Mouse (Mus musculus) layer of hippocampus, adult 2 months (tissue): Measurements from ENCODE around the gene Sqstm1. TPM values are rescaled to one million over a fixed set of nuclear protein-coding genes. Genes with fewer than 3 reads are reported as not detected.
A peak's percentile ranks its signal among the peaks of the same experiment; 100 is the strongest.

Experiments used
- DNase-seq, 2 experiments: peaks; one replicate each; pipeline ENCODE4 v3.0.0; 2022; ENCODE audit warnings: low spot score in 2 of 2
- H3K27ac ChIP-seq: fragments of 200-600 bp; 2 replicates; pipeline ENCODE4 v1.8.1; 2022
- H3K4me3 ChIP-seq: fragments of 200-600 bp; 2 replicates; pipeline ENCODE4 v1.8.1; 2022; ENCODE audit warnings: mild to moderate bottlenecking
- CTCF ChIP-seq: fragments of 200-600 bp; conservative IDR thresholded peaks from 2 replicates; pipeline ENCODE4 v1.8.1; 2022; ENCODE audit warnings: antibody characterized with exemption, mild to moderate bottlenecking, moderate library complexity
- long read RNA-seq, 2 experiments: library from polyadenylated mRNA; stranded (forward); transcript quantifications; one replicate each; pipeline ENCODE4 v2.0.0; 2021; ENCODE audit warnings: borderline mapping rate in 2 of 2
- total RNA-seq, 2 experiments: library from RNA; stranded (reverse); gene quantifications; 2 replicates each; pipeline ENCODE4 v1.2.3; 2021

Gene Sqstm1
- 100 to 1,000 TPM; 444 to 465 TPM for total RNA-seq
- long read RNA-seq, experiment 1, transcript Sqstm1-201 (8 exons, 2,673 nt), result minor isoform, 27 of 183 reads
- long read RNA-seq, experiment 1, transcript Sqstm1-202 (8 exons, 2,037 nt), result major isoform, 105 of 183 reads
- long read RNA-seq, experiment 1, partial matches to known transcripts, result 30 of 183 reads
- long read RNA-seq, experiment 1, other reads (novel, unspliced or antisense), result 21 of 183 reads
- long read RNA-seq, experiment 2, transcript Sqstm1-201 (8 exons, 2,673 nt), result minor isoform, 43 of 300 reads
- long read RNA-seq, experiment 2, transcript Sqstm1-202 (8 exons, 2,037 nt), result major isoform, 189 of 300 reads
- long read RNA-seq, experiment 2, partial matches to known transcripts, result 40 of 300 reads
- long read RNA-seq, experiment 2, other reads (novel, unspliced or antisense), result 28 of 300 reads

DNA sequence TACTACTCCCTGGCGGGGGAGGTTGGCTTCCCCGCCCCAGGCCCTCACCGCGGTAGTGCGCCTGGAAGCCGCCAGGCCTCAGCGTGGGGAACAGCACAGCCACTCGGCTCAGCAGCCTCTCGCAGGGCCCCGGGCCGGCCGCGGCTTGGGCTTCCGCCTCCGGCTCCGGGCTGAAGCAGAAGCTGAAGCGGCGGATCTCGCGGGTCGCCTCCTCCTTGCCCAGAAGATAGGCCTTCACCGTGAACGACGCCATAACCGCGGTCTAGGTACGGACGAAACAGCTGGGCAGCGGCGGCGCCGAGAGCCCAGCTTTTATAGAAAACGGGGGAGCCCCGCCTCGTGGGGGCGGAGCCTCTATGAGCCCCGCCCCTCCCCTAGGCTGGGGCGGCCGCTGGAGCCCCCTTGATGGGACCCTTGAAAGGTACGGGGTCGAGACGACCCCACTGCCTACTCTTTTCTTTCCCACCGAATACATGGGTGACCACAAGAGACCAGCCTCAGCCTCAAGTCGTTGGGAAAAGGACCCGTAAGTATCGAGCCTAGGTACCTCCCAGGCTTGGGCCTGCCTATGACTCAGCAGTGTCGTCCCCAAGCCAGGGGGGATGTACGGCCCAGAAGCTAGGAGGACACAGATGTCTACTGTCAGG is at the start of gene Sqstm1, which contains the start of gene Mgat4b:
TSS of gene Sqstm1 (minus strand) at position 323 of the 647 bp plus-strand sequence.
TSS of gene Mgat4b (plus strand) at position 386 of the 647 bp plus-strand sequence.
- TF ChIP-seq CTCF, result peak; percentile 36; the same call in 1 of the 2 replicates
- H3K4me3 ChIP-seq, result peak within 1 kb of the TSS; percentile 100

GRCm38 (mm10) chr11:50258310-50258709 is 47.7 kb upstream of the Sqstm1 start:
- peak overlapping the region; percentile 74 for H3K27ac ChIP-seq
- TF ChIP-seq CTCF, result no peak
- DNase-seq, result peak; percentile 52 to 54
- no peak overlapping the region for H3K4me3 ChIP-seq

More for the DNA sequence above, at the start of gene Sqstm1, which contains the start of gene Mgat4b:
- peak; percentile 67 to 83 for DNase-seq
- peak within 1 kb of the TSS; percentile 100 for H3K27ac ChIP-seq

DNA sequence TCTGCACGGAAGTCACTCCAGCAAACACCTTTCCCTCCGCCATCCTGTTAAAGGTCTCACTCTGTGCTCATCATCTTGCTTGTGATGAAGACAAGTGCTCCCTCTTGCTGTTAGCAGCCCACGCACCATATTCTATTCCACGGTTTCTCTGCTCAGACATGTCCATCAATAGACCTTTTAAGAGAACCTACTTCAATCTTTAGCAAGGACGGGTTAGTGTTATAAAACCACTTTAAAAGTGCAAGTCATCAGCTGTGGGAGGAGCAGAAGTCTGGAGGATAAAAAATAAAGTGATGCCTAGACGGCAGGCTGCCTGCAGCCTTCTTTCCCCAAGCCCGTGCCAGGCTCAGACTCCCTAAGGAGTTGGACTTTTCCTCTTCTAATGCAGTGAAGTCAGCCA is 46.0 kb upstream of the Sqstm1 start:
- Histone ChIP-seq H3K27ac (peak overlapping the region; percentile 74), H3K4me3 (no peak overlapping the region)
- TF ChIP-seq CTCF, result no peak
- DNase-seq, result no peak

GRCm38 (mm10) chr11:50254010-50254580 is 43.5 kb upstream of the Sqstm1 start:
- peak overlapping the region; percentile 74 for H3K27ac ChIP-seq
- no peak for TF ChIP-seq CTCF
- peak; percentile 77 to 88 for DNase-seq
- no peak overlapping the region; the same call in 1 of the 2 replicates for H3K4me3 ChIP-seq

DNA sequence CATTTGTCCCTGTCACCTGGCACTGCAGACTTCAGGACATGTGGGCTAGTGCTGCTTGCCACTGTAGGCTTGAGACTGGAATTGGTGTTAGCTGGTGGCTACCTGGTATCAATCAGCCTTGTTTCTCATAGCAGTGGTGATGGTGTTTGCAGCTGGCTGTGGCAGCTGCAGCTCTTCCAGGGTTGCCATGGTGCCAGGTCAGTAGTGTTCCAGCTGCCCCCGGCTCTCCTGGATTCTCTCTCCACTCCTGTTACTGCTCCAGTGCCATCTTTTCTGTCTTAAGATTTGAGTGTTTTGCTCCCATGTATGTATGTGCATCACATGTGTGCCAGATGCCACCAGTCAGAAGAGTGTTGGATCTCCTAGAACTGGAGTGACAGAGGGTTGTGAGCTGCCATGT is 42.8 kb upstream of the Sqstm1 start:
- Histone ChIP-seq H3K4me3 (no peak overlapping the region), H3K27ac (peak overlapping the region; percentile 74; the same call in 1 of the 2 replicates)
- TF ChIP-seq CTCF, result no peak
- DNase-seq, result no peak

DNA sequence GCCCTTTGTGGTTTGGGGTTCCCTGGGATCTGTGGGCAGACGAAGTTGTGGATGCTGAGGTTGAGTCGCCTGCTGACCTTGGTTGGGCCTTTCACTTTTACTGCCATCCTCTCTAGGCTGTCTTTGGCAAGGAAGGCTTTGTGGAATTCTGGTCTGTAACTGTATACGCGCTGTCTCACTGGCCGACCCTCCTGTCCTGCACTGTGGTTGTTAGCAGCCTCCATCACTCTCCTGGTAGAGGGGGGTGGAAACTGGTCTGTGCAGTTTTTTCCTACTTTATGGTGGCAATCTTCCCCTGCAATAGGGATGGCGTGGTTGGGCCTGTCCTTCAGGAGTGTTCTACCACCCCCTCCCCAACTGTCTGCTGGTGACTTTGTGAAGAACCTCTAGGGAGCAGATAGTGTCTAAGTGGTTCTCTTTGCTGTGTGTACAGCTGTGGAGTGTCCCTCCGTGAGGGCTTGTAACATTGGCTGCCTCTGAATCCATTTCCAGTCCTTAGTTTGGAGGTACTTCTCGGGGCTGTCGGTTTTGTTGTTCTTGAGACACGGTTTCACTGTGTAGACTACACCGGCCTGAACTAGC is 42.1 kb upstream of the Sqstm1 start:
- no peak overlapping the region for H3K4me3 ChIP-seq
- DNase-seq, result no peak
- no peak for TF ChIP-seq CTCF
- H3K27ac ChIP-seq, result peak overlapping the region; percentile 74; the same call in 1 of the 2 replicates

DNA sequence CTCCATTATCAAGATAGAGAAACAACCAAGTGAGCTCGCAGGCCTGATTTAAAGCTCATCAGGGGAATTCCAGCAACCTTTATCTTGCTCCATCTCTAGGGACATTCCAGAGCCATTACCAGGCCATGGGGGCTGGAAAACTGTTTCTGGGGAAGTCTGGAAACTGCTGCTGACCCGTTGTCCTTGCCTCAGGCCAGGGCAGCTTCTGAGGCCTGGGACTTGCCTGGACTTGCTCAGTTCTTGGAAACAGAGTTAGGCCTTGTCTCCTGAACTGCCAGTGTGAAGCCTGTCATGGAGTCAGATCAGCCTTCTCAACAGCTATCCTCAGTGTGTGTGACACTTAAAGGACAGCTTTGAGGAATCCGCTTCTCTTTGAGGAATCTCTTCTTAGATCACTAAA is 41.5 kb upstream of the Sqstm1 start:
- Histone ChIP-seq H3K27ac (no peak overlapping the region), H3K4me3 (no peak overlapping the region)
- TF ChIP-seq CTCF, result no peak
- no peak for DNase-seq

GRCm38 (mm10) chr11:50248473-50249171 is 38.0 kb upstream of the Sqstm1 start:
- Histone ChIP-seq H3K27ac (no peak overlapping the region), H3K4me3 (no peak overlapping the region)
- no peak for DNase-seq
- TF ChIP-seq CTCF, result no peak

GRCm38 (mm10) chr11:50245269-50245668 is 34.6 kb upstream of the Sqstm1 start:
- no peak overlapping the region for H3K4me3 ChIP-seq
- TF ChIP-seq CTCF, result no peak
- DNase-seq, result no peak
- no peak overlapping the region for H3K27ac ChIP-seq

GRCm38 (mm10) chr11:50243926-50244325 is 33.3 kb upstream of the Sqstm1 start:
- DNase-seq, result no peak
- Histone ChIP-seq H3K27ac (no peak overlapping the region), H3K4me3 (no peak overlapping the region)
- TF ChIP-seq CTCF, result no peak

- no peak for DNase-seq
- peak overlapping the region; percentile 32; the same call in 1 of the 2 replicates for H3K27ac ChIP-seq
- no peak overlapping the region for H3K4me3 ChIP-seq
- no peak for TF ChIP-seq CTCF
Measured at GRCm38 (mm10) chr11:50240235-50240911, 29.7 kb upstream of the Sqstm1 start.
